Mouse (Mus musculus) small intestine, adult 2 months (tissue): Measurements from ENCODE around the gene Foxp1.

Experiments
- CTCF ChIP-seq: fragments of 200-500 bp; IDR thresholded peaks from 2 replicates; pipeline ENCODE4 v1.5.1; 2012; ENCODE audit warnings: low read depth, mild to moderate bottlenecking, control low read depth, inconsistent platforms, low read length, moderate library complexity, mixed read lengths; ENCODE audit not compliant: insufficient replicate concordance, insufficient read length; ENCODE audit errors: extremely low read depth
- POLR2A ChIP-seq: fragments of 200-500 bp; IDR thresholded peaks from 2 replicates; pipeline ENCODE4 v1.6.1; 2012; ENCODE audit warnings: low read depth, mild to moderate bottlenecking, control low read depth, inconsistent platforms, low read length, moderate library complexity

DNA sequence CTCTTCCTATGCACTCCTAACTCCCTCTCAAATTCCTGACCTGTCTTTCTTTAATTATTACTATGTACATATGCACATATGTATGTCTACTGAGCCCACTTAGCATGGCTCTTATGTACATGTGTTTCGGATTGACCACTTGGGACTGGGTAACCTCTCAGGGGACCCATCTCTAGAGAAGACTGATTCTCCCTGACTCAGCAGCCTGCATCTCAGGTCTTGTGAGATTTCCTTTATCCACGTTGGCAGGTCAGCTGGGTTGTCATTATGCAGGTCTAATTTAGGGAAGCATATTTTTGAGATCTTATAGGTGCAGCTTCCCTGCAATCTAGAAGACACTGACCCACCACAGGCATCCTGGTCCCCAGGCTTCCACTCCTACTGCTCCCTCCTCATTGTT, 538.5 kb downstream of the Foxp1 start:
- no peak for TF ChIP-seq CTCF
- no peak for TF ChIP-seq POLR2A
